Mouse (Mus musculus) E14TG2a.4 (cell line): ENCODE results near the gene Wfdc5.

Experiments used
- CTCF ChIP-seq: conservative IDR thresholded peaks from 2 replicates; pipeline ENCODE4 v1.5.1; 2014; ENCODE audit warnings: low read length
- NANOG ChIP-seq: IDR thresholded peaks from 2 replicates; pipeline ENCODE4 v1.6.1; 2014; ENCODE audit warnings: borderline replicate concordance, low read length, mixed read lengths
- POU5F1 ChIP-seq: IDR thresholded peaks from 2 replicates; pipeline ENCODE4 v1.6.1; 2014; ENCODE audit warnings: low read length, borderline replicate concordance

GRCm38 (mm10) chr2:164221522-164221921 lies 39.0 kb upstream of the Wfdc5 start, which contains the start of gene Wfdc15b:
- TF ChIP-seq CTCF (no peak), POU5F1 (no peak), NANOG (no peak)
